Mouse (Mus musculus) ES-E14 (cell line): ENCODE results near the gene Mylip.

Source experiments
- CHD2 ChIP-seq: IDR thresholded peaks from 2 replicates; pipeline ENCODE4 v1.6.1; 2014; ENCODE audit warnings: mild to moderate bottlenecking, low read depth, low read length, inconsistent platforms
- HCFC1 ChIP-seq: IDR thresholded peaks from 2 replicates; pipeline ENCODE4 v1.6.1; 2012; ENCODE audit warnings: low read length, inconsistent platforms, borderline replicate concordance; ENCODE audit not compliant: insufficient read depth
- MAFK ChIP-seq: IDR thresholded peaks from 2 replicates; pipeline ENCODE4 v1.6.1; 2014; ENCODE audit warnings: mild to moderate bottlenecking, low read depth, low read length, inconsistent platforms; ENCODE audit not compliant: insufficient read depth
- ZC3H11A ChIP-seq: IDR thresholded peaks from 2 replicates; pipeline ENCODE4 v1.6.1; 2012; ENCODE audit warnings: low read depth, mild to moderate bottlenecking, inconsistent platforms, low read length, borderline replicate concordance

DNA sequence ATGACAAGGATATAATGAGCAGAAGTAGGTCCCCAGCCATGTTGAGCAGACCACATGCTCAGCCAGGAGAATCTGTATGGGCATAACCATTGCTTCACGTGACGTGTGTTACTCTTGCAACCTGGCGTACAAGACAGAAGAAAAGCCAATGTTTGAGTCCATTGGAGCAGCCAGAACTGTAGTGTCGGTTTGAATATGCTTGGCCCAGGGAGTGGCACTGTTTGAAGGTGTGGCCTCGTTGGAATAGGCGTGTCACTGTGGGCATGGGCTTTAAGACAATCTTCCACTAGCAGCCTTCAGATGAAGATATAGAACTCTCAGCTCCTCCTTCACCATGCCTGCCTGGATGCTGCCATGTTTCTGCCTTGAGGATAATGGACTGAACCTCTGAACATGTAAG, 4.0 kb upstream of the Mylip start:
- TF ChIP-seq MAFK (no peak), CHD2 (no peak), HCFC1 (no peak), ZC3H11A (no peak)
